Mouse (Mus musculus) urinary bladder, postnatal 4 days (tissue): Measurements from ENCODE around the gene Cyb5d1.
"Not testable (repeated sequence)": the region's sequence is repeated elsewhere in the genome, so short reads cannot be mapped to it uniquely, and the experiment has no call there.

Experiments
- DNase-seq, 2 experiments: peaks; one replicate each; pipeline ENCODE4 v3.0.0; 2021 to 2022; ENCODE audit warnings: low spot score in 2 of 2

Cyb5d1 gene

GRCm38 (mm10) chr11:69403691-69404594 lies 8.5 kb upstream of the Cyb5d1 start:
- DNase-seq: no peak

GRCm38 (mm10) chr11:69401987-69402386 lies 6.6 kb upstream of the Cyb5d1 start:
- DNase-seq: no peak

GRCm38 (mm10) chr11:69401210-69401637 lies 5.8 kb upstream of the Cyb5d1 start:
- DNase-seq: peak in 1 of 2 experiments; percentile 81

GRCm38 (mm10) chr11:69400083-69400850 lies 4.8 kb upstream of the Cyb5d1 start:
- no peak for DNase-seq

GRCm38 (mm10) chr11:69399201-69400082 lies 4.0 kb upstream of the Cyb5d1 start:
- DNase-seq: no peak

GRCm38 (mm10) chr11:69398486-69399200 lies 3.2 kb upstream of the Cyb5d1 start:
- no peak for DNase-seq

- no peak for DNase-seq
Observed at GRCm38 (mm10) chr11:69398059-69398458, 2.6 kb upstream of the Cyb5d1 start, which contains the start of gene Tmem88. Tmem88 (minus strand) TSS chr11:69398234.

GRCm38 (mm10) chr11:69397581-69398057 lies 2.2 kb upstream of the Cyb5d1 start:
- no peak for DNase-seq

- no peak for DNase-seq
Observed at GRCm38 (mm10) chr11:69396772-69397171, 1.3 kb upstream of the Cyb5d1 start.

GRCm38 (mm10) chr11:69395634-69396373 lies 373 bp upstream of the Cyb5d1 start:
- peak; percentile 93 to 94 for DNase-seq

- not testable (repeated sequence) for DNase-seq
Observed at GRCm38 (mm10) chr11:69394591-69395167, 752 bp downstream of the Cyb5d1 start.

- DNase-seq: no peak
Observed at GRCm38 (mm10) chr11:69390400-69391034, 4.9 kb downstream of the Cyb5d1 start.

GRCm38 (mm10) chr11:69389531-69390399 lies 5.7 kb downstream of the Cyb5d1 start:
- no peak for DNase-seq

GRCm38 (mm10) chr11:69388680-69389079 lies 6.8 kb downstream of the Cyb5d1 start:
- DNase-seq: no peak

- DNase-seq: no peak
Observed at GRCm38 (mm10) chr11:69386758-69387157, 8.7 kb downstream of the Cyb5d1 start.

- no peak for DNase-seq
Observed at GRCm38 (mm10) chr11:69384979-69385378, 10.5 kb downstream of the Cyb5d1 start.

GRCm38 (mm10) chr11:69382478-69383105 lies 12.8 kb downstream of the Cyb5d1 start:
- DNase-seq: no peak

GRCm38 (mm10) chr11:69381356-69381755 lies 14.1 kb downstream of the Cyb5d1 start:
- no peak for DNase-seq
